Comparison of ENCODE assay signal across 24 mouse cellular contexts in the genomic region with DNA sequence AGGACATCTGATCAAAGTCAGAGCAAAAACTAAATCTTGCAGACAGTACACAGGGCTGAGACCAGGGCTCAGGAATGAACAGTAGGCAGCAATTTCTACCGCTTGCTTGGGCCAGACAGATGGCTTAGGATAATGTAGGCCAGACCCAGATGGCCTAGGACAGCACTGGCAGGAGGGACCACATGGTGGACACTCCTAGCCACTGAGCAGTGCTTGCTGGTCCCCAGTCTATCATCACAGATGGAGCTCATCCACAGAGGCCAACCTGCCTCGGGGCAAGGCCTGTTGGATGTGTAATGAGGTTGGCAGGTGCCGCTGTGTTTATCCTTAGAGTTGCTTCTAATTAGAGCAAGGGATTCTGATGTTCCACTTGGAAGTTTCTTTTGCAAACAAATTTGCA. TPM values are rescaled to one million over a fixed set of nuclear protein-coding genes. Genes with fewer than 3 reads are reported as not detected.
A peak's percentile ranks its signal among the peaks of the same experiment; 100 is the strongest.
DNase-seq lines count a peak whose midpoint lies in the region; ATAC-seq and TF ChIP-seq lines count a peak whose summit lies in the region.
"Had no signal": no experiment of that assay in that cellular context is flagged by ENCODE, and none has a peak within 500 bp of the region (broad histone marks: within the 10 kb centered on the region; RNA-seq: fewer than 3 reads in every experiment).

No protein-coding gene starts in this region.

- H3K4me2 ChIP-seq in liver, embryonic 11.5 days: no peak overlapping the region
- H3K4me2 ChIP-seq: embryonic facial prominence, embryonic 13.5 days; forebrain, embryonic 12.5 days; kidney, embryonic 15.5 days had no signal

- H3K36me3 ChIP-seq in liver, embryonic 11.5 days (ENCODE audit: control insufficient read depth, insufficient read depth, low read length): no peaks in the 10 kb centered on the region
- H3K36me3 ChIP-seq: embryonic facial prominence, embryonic 13.5 days; forebrain, embryonic 12.5 days; heart, embryonic 10.5 days; kidney, embryonic 15.5 days; midbrain, embryonic 10.5 days had no signal

- no peak overlapping the region for H3K4me3 ChIP-seq in liver, embryonic 11.5 days (ENCODE audit: low read depth, low read length)
- H3K4me3 ChIP-seq: embryonic facial prominence, embryonic 13.5 days; erythroblast, embryonic 14.5 days; forebrain, embryonic 12.5 days; gastrocnemius, adult 2 months; heart, embryonic 10.5 days; kidney, embryonic 15.5 days; left cerebral cortex, adult 2 months; midbrain, embryonic 10.5 days had no signal

- peaks cover 32% of the 10 kb centered on the region for H3K27me3 ChIP-seq in liver, embryonic 11.5 days (replicated peaks; ENCODE audit: control insufficient read depth, insufficient read depth, low read length)

- TF ChIP-seq CTCF in brain, embryonic 14.5 days (IDR thresholded peaks at IDR 0.05; ENCODE audit: borderline replicate concordance, extremely low read depth, insufficient read depth, insufficient read length): no peak

- no peak overlapping the region for H3K27ac ChIP-seq in liver, embryonic 11.5 days (ENCODE audit: low read depth, low read length)
- H3K27ac ChIP-seq: embryonic facial prominence, embryonic 13.5 days; forebrain, embryonic 12.5 days; gastrocnemius, adult 2 months; heart, embryonic 10.5 days; kidney, embryonic 15.5 days; left cerebral cortex, adult 2 months; midbrain, embryonic 10.5 days had no signal

- H3K9ac ChIP-seq in liver, embryonic 11.5 days (ENCODE audit: low read depth, low read length): no peak overlapping the region
- H3K9ac ChIP-seq: embryonic facial prominence, embryonic 13.5 days; forebrain, embryonic 12.5 days; kidney, embryonic 15.5 days; liver, postnatal 0 days had no signal

- WGBS in liver, embryonic 11.5 days: 80% methylated on average over 3 of the region's 3 CpGs

- no peaks in the 10 kb centered on the region for H3K9me3 ChIP-seq in liver, embryonic 11.5 days (ENCODE audit: control insufficient read depth, low read length)
- H3K9me3 ChIP-seq: embryonic facial prominence, embryonic 13.5 days; forebrain, embryonic 12.5 days; heart, embryonic 10.5 days; kidney, embryonic 15.5 days; midbrain, embryonic 10.5 days had no signal

- no peak for ATAC-seq in liver, embryonic 11.5 days (replicated peaks; ENCODE audit: low FRiP score)
- ATAC-seq: liver, postnatal 0 days had no signal

- TF ChIP-seq POLR2A in brain, embryonic 14.5 days (IDR thresholded peaks at IDR 0.05; ENCODE audit: borderline replicate concordance, extremely low read depth, insufficient read depth, insufficient read length, poor library complexity, severe bottlenecking): no peak

- peaks cover 5% of the 10 kb centered on the region; the same call in 1 of the 2 replicates for H3K4me1 ChIP-seq in liver, embryonic 11.5 days (replicated peaks; ENCODE audit: control insufficient read depth, insufficient read depth, low read length)

- peak; percentile 97 for DNase-seq in brain, adult 2 months (ENCODE audit: low read depth, low spot score)
- DNase-seq in brain, embryonic 14.5 days (ENCODE audit: low read depth): peak; percentile 47
- DNase-seq in cerebellum, adult 8-10 months: peak; percentile 71
- peak; percentile 67 to 69 for DNase-seq in cerebellum, postnatal 36 days
- DNase-seq in right cerebral cortex, postnatal 4 days: no peak
- DNase-seq in heart, adult 11 months: no peak
- DNase-seq in liver, embryonic 11.5 days (ENCODE audit: low spot score): no peak
- DNase-seq: adrenal gland, adult 2 months; embryo, embryonic 11 days; gastrocnemius, adult 2 months; heart, postnatal 4 days; kidney, adult 11 months; kidney, postnatal 4 days; liver, postnatal 0 days; lung, postnatal 10 days; right cerebral cortex, postnatal 25 days; thymus, postnatal 14 days had no signal

RNA-seq across cellular contexts. Expression of a gene that starts 12.6 kb away (rescaled TPM):
- polyA plus RNA-seq in brain, embryonic 14.5 days (2012; rRNA removed): 0.78 and 0.92 TPM in 2 replicates
- polyA plus RNA-seq in liver, embryonic 11.5 days (2014; fragmentation: Nextera tagmentation; extraction: Ambion mirVana): 2.3 and 2.6 TPM in 2 replicates

RNA-seq across cellular contexts. Expression of a gene that starts 23.8 kb away (rescaled TPM):
- 0.16 and 0.34 TPM in 2 replicates for polyA plus RNA-seq in brain, embryonic 14.5 days (2012; rRNA removed)
- 0.04 and 0.15 TPM in 2 replicates for polyA plus RNA-seq in liver, embryonic 11.5 days (2014; fragmentation: Nextera tagmentation; extraction: Ambion mirVana)
- polyA plus RNA-seq: erythroblast, embryonic 14.5 days had no signal

Comparison
In these comparisons a context has a peak if more than half of its experiments do, and no peak if none do; other contexts are left out.
1. DNase-seq: peak in brain, adult 2 months (single experiment), brain, embryonic 14.5 days (single experiment), cerebellum, adult 8-10 months (single experiment) and cerebellum, postnatal 36 days (2 of 2); none in right cerebral cortex, postnatal 4 days (single experiment), heart, adult 11 months (single experiment) and liver, embryonic 11.5 days (single experiment).